Mouse (Mus musculus) MEL (cell line): ENCODE measurements around the gene Eci1. TPM values are rescaled to one million over a fixed set of nuclear protein-coding genes. Genes with fewer than 3 reads are reported as not detected.

Experiments
- DNase-seq: peaks from one replicate; pipeline ENCODE4 v3.0.0; 2011; ENCODE audit warnings: low read depth, low spot score
- H3K27ac ChIP-seq: 2 replicates; pipeline ENCODE4 v1.5.1; 2012; ENCODE audit warnings: low read depth, mild to moderate bottlenecking, control low read depth, low read length, moderate library complexity; ENCODE audit not compliant: control insufficient read depth
- H3K27me3 ChIP-seq, 2 experiments: fragments of 150-350 bp in 1 of 2; sonication (generic) in 1 of 2; 2 replicates each; pipeline ENCODE4 v1.6.1; 2012; ENCODE audit warnings: low read length in 2 of 2, mild to moderate bottlenecking in 2 of 2, improper control_type of control experiment in 1 of 2, moderate library complexity in 1 of 2; ENCODE audit not compliant: insufficient read depth in 2 of 2, control insufficient read depth in 1 of 2
- H3K36me3 ChIP-seq, 2 experiments: 2 replicates each; pipeline ENCODE4 v1.6.1; 2012 to 2014; ENCODE audit warnings: low read length in 2 of 2, improper control_type of control experiment in 1 of 2, inconsistent platforms in 1 of 2, mild to moderate bottlenecking in 1 of 2; ENCODE audit not compliant: insufficient read depth in 2 of 2, control insufficient read depth in 1 of 2
- H3K4me1 ChIP-seq, 2 experiments: fragments of 150-350 bp in 1 of 2; sonication (generic) in 1 of 2; 2 replicates each; pipeline ENCODE4 v1.6.1; 2012; ENCODE audit warnings: low read length in 2 of 2, improper control_type of control experiment in 1 of 2, mild to moderate bottlenecking in 1 of 2; ENCODE audit not compliant: insufficient read depth in 2 of 2, control insufficient read depth in 1 of 2
- H3K4me3 ChIP-seq, 2 experiments: fragments of 150-350 bp in 1 of 2; sonication (generic) in 1 of 2; 2 replicates each; pipeline ENCODE4 v1.5.1; 2012; ENCODE audit warnings: low read depth in 2 of 2, low read length in 2 of 2, mild to moderate bottlenecking in 2 of 2, moderate library complexity in 2 of 2, control low read depth in 1 of 2, improper control_type of control experiment in 1 of 2; ENCODE audit not compliant: control insufficient read depth in 1 of 2, insufficient read depth in 1 of 2
- H3K79me2 ChIP-seq: 2 replicates; pipeline ENCODE4 v1.6.1; 2012; ENCODE audit warnings: mild to moderate bottlenecking, low read length, moderate library complexity; ENCODE audit not compliant: control insufficient read depth, poor library complexity, insufficient read depth
- H3K9ac ChIP-seq: 2 replicates; pipeline ENCODE4 v1.6.1; 2012; ENCODE audit warnings: low read depth, mild to moderate bottlenecking, control low read depth, low read length, moderate library complexity; ENCODE audit not compliant: control insufficient read depth, poor library complexity, severe bottlenecking
- H3K9me3 ChIP-seq: fragments of 150-350 bp; sonication (generic); replicated peaks from 2 replicates; pipeline ENCODE4 v1.6.1; 2012; ENCODE audit warnings: mild to moderate bottlenecking, low read length, improper control_type of control experiment, moderate library complexity; ENCODE audit not compliant: insufficient read depth
- BHLHE40 ChIP-seq: IDR thresholded peaks from 2 replicates; pipeline ENCODE4 v1.6.1; 2012; ENCODE audit warnings: low read depth, mild to moderate bottlenecking, inconsistent platforms, low read length, improper control_type of control experiment, borderline replicate concordance
- CHD1 ChIP-seq: IDR thresholded peaks from 2 replicates; pipeline ENCODE4 v1.6.1; 2012; ENCODE audit warnings: low read depth, mild to moderate bottlenecking, inconsistent platforms, low read length, improper control_type of control experiment
- E2F4 ChIP-seq: IDR thresholded peaks from 2 replicates; pipeline ENCODE4 v1.6.1; 2011; ENCODE audit warnings: low read depth, low read length, improper control_type of control experiment, borderline replicate concordance
- ELF1 ChIP-seq: IDR thresholded peaks from 2 replicates; pipeline ENCODE4 v1.6.1; 2014; ENCODE audit warnings: low read depth, mild to moderate bottlenecking, inconsistent platforms, low read length, improper control_type of control experiment, moderate library complexity
- GABPA ChIP-seq: IDR thresholded peaks from 2 replicates; pipeline ENCODE4 v1.6.1; 2012; ENCODE audit warnings: low read depth, mild to moderate bottlenecking, inconsistent platforms, low read length, improper control_type of control experiment, moderate library complexity
- GATA1 ChIP-seq: IDR thresholded peaks from 2 replicates; pipeline ENCODE4 v1.6.1; 2011; ENCODE audit warnings: low read depth, low read length, improper control_type of control experiment
- JUND ChIP-seq: IDR thresholded peaks from 2 replicates; pipeline ENCODE4 v1.6.1; 2011; ENCODE audit warnings: low read depth, mild to moderate bottlenecking, improper control_type of control experiment, low read length
- KAT2A ChIP-seq: conservative IDR thresholded peaks from 2 replicates; pipeline ENCODE4 v1.6.1; 2012; ENCODE audit warnings: low read depth, low read length, improper control_type of control experiment, inconsistent platforms
- MAFK ChIP-seq: IDR thresholded peaks from 2 replicates; pipeline ENCODE4 v1.6.1; 2011; ENCODE audit warnings: low read depth, mild to moderate bottlenecking, low read length, improper control_type of control experiment, borderline replicate concordance
- MAX ChIP-seq: IDR thresholded peaks from 2 replicates; pipeline ENCODE4 v1.6.1; 2011; ENCODE audit warnings: low read length, improper control_type of control experiment
- MEF2A ChIP-seq: IDR thresholded peaks from 2 replicates; pipeline ENCODE4 v1.6.1; 2014; ENCODE audit warnings: low read depth, mild to moderate bottlenecking, inconsistent platforms, low read length, improper control_type of control experiment; ENCODE audit not compliant: poor library complexity, insufficient replicate concordance, severe bottlenecking; ENCODE audit errors: extremely low read depth
- MXI1 ChIP-seq: IDR thresholded peaks from 2 replicates; pipeline ENCODE4 v1.6.1; 2011; ENCODE audit warnings: mild to moderate bottlenecking, low read depth, low read length, improper control_type of control experiment
- MYC ChIP-seq: IDR thresholded peaks from 2 replicates; pipeline ENCODE4 v1.6.1; 2011; ENCODE audit warnings: low read depth, mild to moderate bottlenecking, low read length, improper control_type of control experiment, moderate library complexity
- NELFE ChIP-seq: IDR thresholded peaks from 2 replicates; pipeline ENCODE4 v1.6.1; 2011; ENCODE audit warnings: low read depth, low read length, improper control_type of control experiment
- POLR2AphosphoS5 ChIP-seq: IDR thresholded peaks from 2 replicates; pipeline ENCODE4 v1.6.1; 2012; ENCODE audit warnings: low read depth, borderline replicate concordance, mild to moderate bottlenecking, inconsistent platforms, low read length, moderate library complexity, mixed read lengths
- RAD21 ChIP-seq: IDR thresholded peaks from 2 replicates; pipeline ENCODE4 v1.6.1; 2011; ENCODE audit warnings: mild to moderate bottlenecking, low read depth, low read length, improper control_type of control experiment
- TBP ChIP-seq: IDR thresholded peaks from 2 replicates; pipeline ENCODE4 v1.8.0; 2011; ENCODE audit warnings: low read depth, low read length, improper control_type of control experiment
- USF1 ChIP-seq: IDR thresholded peaks from 2 replicates; pipeline ENCODE4 v1.6.1; 2014; ENCODE audit warnings: low read depth, mild to moderate bottlenecking, inconsistent platforms, low read length, improper control_type of control experiment, moderate library complexity
- ZC3H11A ChIP-seq: IDR thresholded peaks from 2 replicates; pipeline ENCODE4 v1.6.1; 2012; ENCODE audit warnings: low read depth, mild to moderate bottlenecking, inconsistent platforms, low read length, improper control_type of control experiment
- ZNF384 ChIP-seq: IDR thresholded peaks from 2 replicates; pipeline ENCODE4 v1.6.1; 2012; ENCODE audit warnings: low read depth, mild to moderate bottlenecking, inconsistent platforms, low read length, improper control_type of control experiment
- polyA plus RNA-seq, 2 experiments: library from polyadenylated mRNA; stranded (reverse) in 1 of 2; unstranded in 1 of 2; fragments of >175 nt in 1 of 2; fragments of >200 nt in 1 of 2; gene quantifications; 2 replicates each; pipeline versions ENCODE4 v1.2.1 to v1.2.4; 2012; ENCODE audit warnings: low replicate concordance in 2 of 2, low read depth in 1 of 2; ENCODE audit not compliant: insufficient read length in 2 of 2, insufficient read depth in 1 of 2, missing spikeins in 1 of 2
- total RNA-seq: library from RNA; depleted of rRNA; stranded (reverse); fragments of 300-350 nt; gene quantifications from 2 replicates; pipeline ENCODE4 v1.2.3, GENCODE M21; 2012

Eci1 gene
- total and polyA plus RNA-seq, 3 experiments: 48.6 to 65.6 TPM; not detected in 1

- Histone ChIP-seq H3K9me3 (no peaks in the 10 kb centered on the region), H3K27me3 (peaks cover 4 to 13% of the 10 kb centered on the region in 2 experiments), H3K4me3 (no peak overlapping the region), H3K27ac (no peak overlapping the region), H3K9ac (no peak overlapping the region), H3K36me3 (peaks cover 0 to 6% of the 10 kb centered on the region in 2 experiments; a peak in 1 of 4 replicates), H3K4me1 (peaks cover 0 to 5% of the 10 kb centered on the region in 2 experiments; a peak in 3 of 4 replicates), H3K79me2 (no peaks in the 10 kb centered on the region; the same call in 1 of the 2 replicates)
- TF ChIP-seq GABPA (no peak), NELFE (no peak), GATA1 (no peak), BHLHE40 (no peak), CHD1 (no peak), E2F4 (no peak), TBP (no peak)
- DNase-seq: no peak
Observed at GRCm38 (mm10) chr17:24483495-24483894, 57.1 kb downstream of the Eci1 start.

GRCm38 (mm10) chr17:24485090-24485860, 58.8 kb downstream of the Eci1 start:
- no peaks in the 10 kb centered on the region; a peak in 1 of 4 replicates for H3K4me1 ChIP-seq
- H3K4me3 ChIP-seq: no peak overlapping the region
- no peaks in the 10 kb centered on the region for H3K9me3 ChIP-seq
- H3K36me3 ChIP-seq: no peaks in the 10 kb centered on the region
- H3K79me2 ChIP-seq: no peaks in the 10 kb centered on the region
- H3K9ac ChIP-seq: no peak overlapping the region
- DNase-seq: no peak
- peaks cover 5 to 23% of the 10 kb centered on the region in 2 experiments for H3K27me3 ChIP-seq
- H3K27ac ChIP-seq: no peak overlapping the region
- TF ChIP-seq RAD21: no peak
- peak; percentile 51 for TF ChIP-seq ZNF384
- TF ChIP-seq, all 39 proteins: peak for 1

GRCm38 (mm10) chr17:24488186-24488661, 61.8 kb downstream of the Eci1 start, which contains the start of gene Caskin1:
TSS of gene Caskin1 (plus strand) at chr17:24488601.
- Histone ChIP-seq H3K27ac (no peak within 1 kb of the TSS), H3K9ac (no peak within 1 kb of the TSS), H3K4me3 (no peak within 1 kb of the TSS), H3K9me3 (no peaks in the 10 kb centered on the region), H3K4me1 (no peaks in the 10 kb centered on the region), H3K79me2 (no peaks in the 10 kb centered on the region), H3K36me3 (no peaks in the 10 kb centered on the region), H3K27me3 (peaks cover 6 to 25% of the 10 kb centered on the region in 2 experiments)
- TF ChIP-seq MYC: no peak
- no peak for TF ChIP-seq ZC3H11A
- TF ChIP-seq RAD21: no peak
- no peak for TF ChIP-seq USF1
- no peak for TF ChIP-seq MAX
- no peak for TF ChIP-seq MEF2A
- no peak for TF ChIP-seq GATA1
- no peak for TF ChIP-seq NELFE
- TF ChIP-seq ELF1: no peak
- no peak for TF ChIP-seq ZNF384
- no peak for TF ChIP-seq JUND
- TF ChIP-seq MXI1: no peak
- TF ChIP-seq KAT2A: no peak
- no peak for TF ChIP-seq MAFK
- no peak for TF ChIP-seq POLR2AphosphoS5
- no peak for TF ChIP-seq CHD1
- TF ChIP-seq GABPA: no peak
- DNase-seq: no peak
